Mouse (Mus musculus): ENCODE measurements around the gene Lacc1. TPM values are rescaled to one million over a fixed set of nuclear protein-coding genes. Genes with fewer than 3 reads are reported as not detected.

Lacc1 gene
- polyA plus RNA-seq (2015; fragmentation: Nextera tagmentation; extraction: Ambion mirVana): 13.5 and 13.9 TPM in 2 replicates

- Histone ChIP-seq H3K4me3 (ENCODE audit: low read length) (peak within 1 kb of the TSS; percentile 77), H3K27ac (ENCODE audit: low read length) (peak within 1 kb of the TSS; percentile 73), H3K4me2 (ENCODE audit: low read depth, low read length) (peak within 1 kb of the TSS; percentile 87), H3K9me3 (ENCODE audit: control insufficient read depth, low read length) (no peaks in the 10 kb centered on the region), H3K9ac (ENCODE audit: low read length) (peak within 1 kb of the TSS; percentile 90), H3K27me3 (ENCODE audit: control insufficient read depth, insufficient read depth, low read depth, low read length) (no peaks in the 10 kb centered on the region), H3K4me1 (replicated peaks; ENCODE audit: control insufficient read depth, insufficient read depth, low read length) (peaks cover 17% of the 10 kb centered on the region), H3K36me3 (ENCODE audit: control insufficient read depth, insufficient read depth, low read length) (0 out of 2 replicates have a peak, but pooled peaks cover 2% of the 10 kb centered on the region)
- under 1% methylated on average over 75 of the region's 86 CpGs for WGBS
- ATAC-seq (ENCODE audit: low read depth): peak; percentile 82
Observed at GRCm38 (mm10) chr14:77036226-77037046, at the start of gene Lacc1, which contains the start of gene Ccdc122. Lacc1 (minus strand) TSS chr14:77036904. Ccdc122 (plus strand) TSS chr14:77036772.

DNA sequence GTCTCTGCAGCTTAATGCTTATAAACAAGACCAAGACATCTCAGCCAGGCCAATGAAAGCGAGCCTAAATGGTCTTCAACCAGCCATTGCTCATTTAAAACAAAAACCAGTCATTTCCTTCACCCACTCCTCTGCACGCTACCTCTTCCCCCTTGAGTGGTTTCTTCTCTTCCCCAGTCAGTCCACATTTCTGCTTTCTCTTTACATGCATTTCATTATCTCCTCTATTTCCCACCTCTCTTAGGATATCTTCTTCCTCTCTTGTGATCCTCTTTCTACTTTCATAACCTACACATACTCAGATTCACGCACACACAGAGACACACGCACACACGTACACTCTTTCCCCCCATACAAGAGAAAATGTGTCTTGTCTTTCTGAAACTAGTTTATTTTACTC, 44.5 kb upstream of the Lacc1 start:
- Histone ChIP-seq H3K27ac (ENCODE audit: low read length) (no peak overlapping the region), H3K9me3 (ENCODE audit: control insufficient read depth, low read length) (no peaks in the 10 kb centered on the region), H3K4me1 (replicated peaks; ENCODE audit: control insufficient read depth, insufficient read depth, low read length) (no peaks in the 10 kb centered on the region), H3K9ac (ENCODE audit: low read length) (no peak overlapping the region), H3K36me3 (ENCODE audit: control insufficient read depth, insufficient read depth, low read length) (no peaks in the 10 kb centered on the region), H3K27me3 (ENCODE audit: control insufficient read depth, insufficient read depth, low read depth, low read length) (no peaks in the 10 kb centered on the region), H3K4me3 (ENCODE audit: low read length) (no peak overlapping the region), H3K4me2 (ENCODE audit: low read depth, low read length) (no peak overlapping the region)
- ATAC-seq (ENCODE audit: low read depth): no peak
- 83% methylated on average over 5 of the region's 5 CpGs for WGBS

- Histone ChIP-seq H3K27me3 (ENCODE audit: control insufficient read depth, insufficient read depth, low read depth, low read length) (no peaks in the 10 kb centered on the region), H3K4me3 (ENCODE audit: low read length) (no peak overlapping the region), H3K4me2 (ENCODE audit: low read depth, low read length) (no peak overlapping the region), H3K9ac (ENCODE audit: low read length) (no peak overlapping the region), H3K4me1 (replicated peaks; ENCODE audit: control insufficient read depth, insufficient read depth, low read length) (no peaks in the 10 kb centered on the region), H3K9me3 (ENCODE audit: control insufficient read depth, low read length) (no peaks in the 10 kb centered on the region), H3K27ac (ENCODE audit: low read length) (no peak overlapping the region; the same call in 1 of the 2 replicates), H3K36me3 (ENCODE audit: control insufficient read depth, insufficient read depth, low read length) (no peaks in the 10 kb centered on the region)
- WGBS: 81% methylated on average over 1 of the region's 1 CpGs
- no peak for ATAC-seq (ENCODE audit: low read depth)
Observed at GRCm38 (mm10) chr14:77069361-77069760, 32.7 kb upstream of the Lacc1 start.

DNA sequence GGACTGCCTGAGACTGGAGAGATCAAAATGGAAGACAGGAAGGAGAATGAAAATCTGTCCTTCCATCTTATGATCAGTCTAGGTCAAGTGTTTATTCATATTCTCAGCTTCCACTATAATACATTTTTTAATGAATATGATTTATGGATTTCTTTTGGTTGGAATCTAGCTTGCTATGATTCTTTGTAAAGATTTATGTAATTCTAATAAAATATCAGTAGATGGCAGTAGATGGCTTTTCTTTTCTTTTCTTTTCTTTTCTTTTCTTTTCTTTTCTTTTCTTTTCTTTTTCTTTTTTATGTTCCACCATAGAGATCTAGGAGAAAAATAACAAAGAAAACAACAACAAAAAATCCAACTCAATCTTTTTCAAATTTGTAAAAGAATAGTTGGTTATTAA, 16.6 kb upstream of the Lacc1 start:
- H3K4me2 ChIP-seq (ENCODE audit: low read depth, low read length): no peak overlapping the region
- no peaks in the 10 kb centered on the region for H3K9me3 ChIP-seq (ENCODE audit: control insufficient read depth, low read length)
- H3K27me3 ChIP-seq (ENCODE audit: control insufficient read depth, insufficient read depth, low read depth, low read length): no peaks in the 10 kb centered on the region
- ATAC-seq (ENCODE audit: low read depth): no peak
- H3K9ac ChIP-seq (ENCODE audit: low read length): no peak overlapping the region
- H3K36me3 ChIP-seq (ENCODE audit: control insufficient read depth, insufficient read depth, low read length): no peaks in the 10 kb centered on the region
- no peaks in the 10 kb centered on the region for H3K4me1 ChIP-seq (replicated peaks; ENCODE audit: control insufficient read depth, insufficient read depth, low read length)
- H3K4me3 ChIP-seq (ENCODE audit: low read length): no peak overlapping the region
- no peak overlapping the region for H3K27ac ChIP-seq (ENCODE audit: low read length)

DNA sequence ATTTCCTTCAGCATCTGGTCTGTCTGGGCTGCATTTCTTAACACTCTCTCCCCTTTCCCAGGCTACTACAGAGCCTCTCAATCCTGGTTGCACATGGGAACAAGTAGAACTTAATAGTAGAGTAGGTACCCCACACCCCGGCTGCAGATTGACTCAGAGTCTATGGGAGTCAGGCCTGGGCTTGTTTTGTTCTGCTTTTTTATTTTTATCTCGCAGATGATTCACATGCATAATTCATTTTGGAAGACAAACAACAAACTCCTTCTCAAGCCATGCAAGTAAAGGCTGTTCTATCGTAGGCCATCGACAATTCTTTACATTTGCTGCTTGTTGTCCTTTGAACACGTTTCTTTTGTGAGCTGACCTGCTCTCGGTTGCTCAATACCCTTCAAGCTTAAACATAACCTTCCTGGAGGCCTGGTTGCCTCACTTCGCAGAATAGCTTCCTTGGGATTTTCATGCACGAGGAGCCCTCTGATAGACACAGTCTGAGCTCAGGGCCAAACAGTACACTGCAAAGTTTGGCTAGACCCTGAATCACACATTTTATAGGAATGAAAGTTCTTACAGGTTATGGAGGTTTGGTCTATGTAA, 1.2 kb upstream of the Lacc1 start:
- no peaks in the 10 kb centered on the region for H3K36me3 ChIP-seq (ENCODE audit: control insufficient read depth, insufficient read depth, low read length)
- H3K27me3 ChIP-seq (ENCODE audit: control insufficient read depth, insufficient read depth, low read depth, low read length): no peaks in the 10 kb centered on the region
- no peaks in the 10 kb centered on the region for H3K9me3 ChIP-seq (ENCODE audit: control insufficient read depth, low read length)
- no peak for ATAC-seq (ENCODE audit: low read depth)
- WGBS: 77% methylated on average over 8 of the region's 8 CpGs
- H3K9ac ChIP-seq (ENCODE audit: low read length): no peak overlapping the region
- peaks cover 17% of the 10 kb centered on the region for H3K4me1 ChIP-seq (replicated peaks; ENCODE audit: control insufficient read depth, insufficient read depth, low read length)
- H3K4me2 ChIP-seq (ENCODE audit: low read depth, low read length): no peak overlapping the region
- peak overlapping the region; percentile 47 for H3K27ac ChIP-seq (ENCODE audit: low read length)
- no peak overlapping the region for H3K4me3 ChIP-seq (ENCODE audit: low read length)

GRCm38 (mm10) chr14:77037330-77037729, 626 bp upstream of the Lacc1 start:
- H3K27ac ChIP-seq (ENCODE audit: low read length): peak overlapping the region; percentile 30; the same call in 1 of the 2 replicates
- ATAC-seq (ENCODE audit: low read depth): no peak
- H3K4me2 ChIP-seq (ENCODE audit: low read depth, low read length): peak overlapping the region; percentile 87
- H3K9ac ChIP-seq (ENCODE audit: low read length): no peak overlapping the region
- peaks cover 17% of the 10 kb centered on the region for H3K4me1 ChIP-seq (replicated peaks; ENCODE audit: control insufficient read depth, insufficient read depth, low read length)
- H3K9me3 ChIP-seq (ENCODE audit: control insufficient read depth, low read length): no peaks in the 10 kb centered on the region
- H3K4me3 ChIP-seq (ENCODE audit: low read length): peak overlapping the region; percentile 77
- H3K36me3 ChIP-seq (ENCODE audit: control insufficient read depth, insufficient read depth, low read length): no peaks in the 10 kb centered on the region
- H3K27me3 ChIP-seq (ENCODE audit: control insufficient read depth, insufficient read depth, low read depth, low read length): no peaks in the 10 kb centered on the region
- 52% methylated on average over 5 of the region's 5 CpGs for WGBS

GRCm38 (mm10) chr14:77034970-77035369, 1.7 kb downstream of the Lacc1 start:
- H3K9ac ChIP-seq (ENCODE audit: low read length): no peak overlapping the region
- H3K4me1 ChIP-seq (replicated peaks; ENCODE audit: control insufficient read depth, insufficient read depth, low read length): peaks cover 17% of the 10 kb centered on the region
- 0 out of 2 replicates have a peak, but pooled peaks cover 2% of the 10 kb centered on the region for H3K36me3 ChIP-seq (ENCODE audit: control insufficient read depth, insufficient read depth, low read length)
- ATAC-seq (ENCODE audit: low read depth): no peak
- no peaks in the 10 kb centered on the region for H3K27me3 ChIP-seq (ENCODE audit: control insufficient read depth, insufficient read depth, low read depth, low read length)
- 79% methylated on average over 8 of the region's 8 CpGs for WGBS
- H3K4me3 ChIP-seq (ENCODE audit: low read length): no peak overlapping the region
- no peaks in the 10 kb centered on the region for H3K9me3 ChIP-seq (ENCODE audit: control insufficient read depth, low read length)
- no peak overlapping the region for H3K4me2 ChIP-seq (ENCODE audit: low read depth, low read length)
- no peak overlapping the region for H3K27ac ChIP-seq (ENCODE audit: low read length)

DNA sequence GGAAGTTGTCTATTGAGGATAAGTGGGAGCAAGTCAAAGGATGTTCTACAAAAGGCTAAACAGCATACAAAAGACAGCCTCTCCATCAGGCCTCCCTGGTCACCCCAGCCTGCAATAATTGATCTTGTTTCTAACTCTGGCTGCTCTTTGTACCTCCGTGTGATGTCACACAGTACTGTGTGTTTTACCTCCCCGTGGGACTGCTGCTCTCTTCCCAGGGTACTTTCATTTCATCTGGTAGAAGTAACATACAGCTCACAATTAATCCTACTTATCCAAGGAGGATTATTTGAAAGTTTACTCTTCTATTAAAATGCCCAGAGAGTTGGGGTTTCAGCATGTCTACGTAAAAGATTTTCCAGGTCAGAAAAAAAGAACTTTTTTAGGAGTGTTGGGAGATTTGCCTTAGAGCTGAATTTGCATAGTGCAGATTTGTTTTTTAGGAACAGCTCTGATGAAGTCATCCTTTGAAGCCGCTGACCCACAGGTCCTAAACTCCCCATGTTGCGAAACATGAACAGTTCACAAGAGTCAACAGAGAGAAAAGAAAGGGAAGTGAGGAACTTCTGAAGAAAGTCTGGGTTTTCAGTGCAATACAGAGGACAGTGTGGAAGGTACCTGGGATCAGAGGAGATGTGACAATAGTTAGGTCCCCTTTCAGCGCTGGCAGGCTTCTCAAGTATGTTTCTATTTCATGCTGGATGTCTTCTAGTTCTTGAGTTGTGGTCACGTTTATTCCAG, 2.4 kb downstream of the Lacc1 start:
- Histone ChIP-seq H3K4me3 (ENCODE audit: low read length) (no peak overlapping the region), H3K27ac (ENCODE audit: low read length) (0 out of 2 replicates have a peak overlapping the region, but pooled peaks have one; percentile 20), H3K4me2 (ENCODE audit: low read depth, low read length) (no peak overlapping the region), H3K36me3 (ENCODE audit: control insufficient read depth, insufficient read depth, low read length) (0 out of 2 replicates have a peak, but pooled peaks cover 2% of the 10 kb centered on the region), H3K9me3 (ENCODE audit: control insufficient read depth, low read length) (no peaks in the 10 kb centered on the region), H3K27me3 (ENCODE audit: control insufficient read depth, insufficient read depth, low read depth, low read length) (no peaks in the 10 kb centered on the region), H3K4me1 (replicated peaks; ENCODE audit: control insufficient read depth, insufficient read depth, low read length) (peaks cover 17% of the 10 kb centered on the region), H3K9ac (ENCODE audit: low read length) (no peak overlapping the region)
- 58% methylated on average over 7 of the region's 7 CpGs for WGBS
- ATAC-seq (ENCODE audit: low read depth): no peak

- Histone ChIP-seq H3K4me3 (ENCODE audit: low read length) (no peak overlapping the region), H3K27me3 (ENCODE audit: control insufficient read depth, insufficient read depth, low read depth, low read length) (no peaks in the 10 kb centered on the region), H3K36me3 (ENCODE audit: control insufficient read depth, insufficient read depth, low read length) (peaks cover 4% of the 10 kb centered on the region; the same call in 1 of the 2 replicates), H3K27ac (ENCODE audit: low read length) (no peak overlapping the region), H3K9ac (ENCODE audit: low read length) (no peak overlapping the region), H3K4me1 (replicated peaks; ENCODE audit: control insufficient read depth, insufficient read depth, low read length) (peaks cover 17% of the 10 kb centered on the region), H3K4me2 (ENCODE audit: low read depth, low read length) (no peak overlapping the region), H3K9me3 (ENCODE audit: control insufficient read depth, low read length) (no peaks in the 10 kb centered on the region)
- 84% methylated on average over 3 of the region's 3 CpGs for WGBS
- no peak for ATAC-seq (ENCODE audit: low read depth)
Observed at GRCm38 (mm10) chr14:77033391-77033790, 3.3 kb downstream of the Lacc1 start.

Data from lung, embryonic 16.5 days (tissue).